Mouse (Mus musculus) stomach, postnatal 0 days (tissue): ENCODE measurements around the gene Fgf4.

Experiments
- CTCF ChIP-seq: IDR thresholded peaks from 2 replicates; pipeline ENCODE4 v1.5.1; 2016; ENCODE audit warnings: antibody characterized with exemption, low read depth, mild to moderate bottlenecking, moderate library complexity
- EP300 ChIP-seq: optimal IDR thresholded peaks from 2 replicates; pipeline ENCODE3; 2016; ENCODE audit warnings: antibody characterized with exemption

- no peak for TF ChIP-seq CTCF
- TF ChIP-seq EP300: no peak
Measured at GRCm38 (mm10) chr7:144898506-144898905, 51.3 kb downstream of the Fgf4 start.
